Mouse (Mus musculus): ENCODE measurements around the gene Mrpl44. TPM values are rescaled to one million over a fixed set of nuclear protein-coding genes. Genes with fewer than 3 reads are reported as not detected.

Gene Mrpl44
- total RNA-seq (2014; rRNA removed) (24.9 and 34.8 TPM in 2 replicates), polyA plus RNA-seq (2015; fragmentation: Nextera tagmentation; extraction: Ambion mirVana) (36.0 and 36.4 TPM in 2 replicates)

DNA sequence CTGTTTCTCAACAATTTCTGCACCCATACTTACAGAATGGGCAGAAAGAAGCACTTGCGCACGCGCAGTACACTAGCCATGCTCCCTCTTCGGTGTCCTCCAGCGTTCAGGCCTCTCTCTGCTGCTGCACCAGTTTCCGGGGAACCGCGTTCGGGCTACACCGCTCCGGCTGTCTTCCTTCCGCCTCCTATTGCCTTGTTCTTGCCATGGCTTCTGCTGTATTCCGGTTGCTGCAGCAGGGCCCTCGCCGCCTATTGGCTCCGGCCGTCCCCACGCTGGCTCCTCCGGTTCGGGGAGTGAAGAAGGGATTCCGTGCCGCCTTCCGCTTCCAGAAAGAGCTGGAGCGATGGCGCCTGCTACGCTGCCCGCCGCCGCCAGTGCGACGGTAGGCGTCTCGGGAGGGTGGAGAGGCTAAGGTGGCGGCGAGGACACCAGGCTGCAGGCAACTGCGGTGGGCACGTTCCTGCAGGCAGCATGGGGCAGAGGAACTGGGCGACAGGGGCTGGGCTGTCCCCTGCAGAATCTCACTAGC is at the start of gene Mrpl44, which contains the start of gene Wdfy1:
Mrpl44 (plus strand) TSS at position 92 of the 532 bp plus-strand sequence.
Wdfy1 (minus strand) TSS at position 217 of the 532 bp plus-strand sequence.
- H3K27me3 ChIP-seq (ENCODE audit: insufficient read depth, low read length) = no peaks in the 10 kb centered on the region
- peak within 1 kb of the TSS; percentile 89 for H3K27ac ChIP-seq (ENCODE audit: low read depth, low read length)
- peak; percentile 47 for TF ChIP-seq CTCF (IDR thresholded peaks at IDR 0.05)
- peaks cover 11% of the 10 kb centered on the region for H3K36me3 ChIP-seq (ENCODE audit: insufficient read depth, low read length)
- peak within 1 kb of the TSS; percentile 62 for H3K4me2 ChIP-seq (ENCODE audit: low read depth, low read length, poor library complexity, severe bottlenecking)
- peak within 1 kb of the TSS; percentile 95 for H3K9ac ChIP-seq (replicated peaks; ENCODE audit: low read length, poor library complexity, severe bottlenecking)
- no peaks in the 10 kb centered on the region for H3K9me3 ChIP-seq (ENCODE audit: low read length)
- H3K4me1 ChIP-seq (ENCODE audit: insufficient read depth, low read length) = 0 out of 2 replicates have a peak, but pooled peaks cover 2% of the 10 kb centered on the region
- H3K4me3 ChIP-seq (ENCODE audit: low read depth, low read length) = peak within 1 kb of the TSS; percentile 93
- ATAC-seq (ENCODE audit: low FRiP score) (peak; percentile 99), DNase-seq (ENCODE audit: low spot score) (peak; percentile 98)
- 0% methylated on average over 38 of the region's 38 CpGs for WGBS

DNA sequence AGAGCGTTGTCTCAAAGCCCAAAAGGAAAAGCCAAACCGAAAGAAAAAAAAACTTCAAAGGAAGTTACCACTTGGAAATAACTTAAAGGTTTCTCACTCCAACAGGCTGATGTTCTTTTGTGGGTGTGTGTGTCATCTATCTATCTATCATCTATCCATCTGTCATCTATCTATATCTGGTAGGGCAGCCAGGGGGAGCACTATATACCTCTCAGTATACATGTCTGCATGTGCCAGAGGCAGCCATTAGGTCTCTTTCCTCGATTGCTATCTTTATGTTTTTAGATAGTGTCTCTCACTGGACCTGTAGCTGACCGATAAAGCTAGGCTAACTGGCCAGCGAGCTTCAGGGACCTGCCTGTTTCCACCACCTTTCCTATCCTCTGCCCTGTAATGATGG is 41.0 kb upstream of the Mrpl44 start:
- Histone ChIP-seq H3K9ac (replicated peaks; ENCODE audit: low read length, poor library complexity, severe bottlenecking) (no peak overlapping the region), H3K4me1 (ENCODE audit: insufficient read depth, low read length) (no peaks in the 10 kb centered on the region), H3K4me3 (ENCODE audit: low read depth, low read length) (no peak overlapping the region), H3K36me3 (ENCODE audit: insufficient read depth, low read length) (peaks cover 20% of the 10 kb centered on the region), H3K9me3 (ENCODE audit: low read length) (no peaks in the 10 kb centered on the region), H3K27me3 (ENCODE audit: insufficient read depth, low read length) (no peaks in the 10 kb centered on the region), H3K4me2 (ENCODE audit: low read depth, low read length, poor library complexity, severe bottlenecking) (no peak overlapping the region), H3K27ac (ENCODE audit: low read depth, low read length) (no peak overlapping the region)
- WGBS = 89% methylated on average over 5 of the region's 5 CpGs
- ATAC-seq (ENCODE audit: low FRiP score) (no peak), DNase-seq (ENCODE audit: low spot score) (no peak)
- peak; percentile 34 for TF ChIP-seq CTCF (IDR thresholded peaks at IDR 0.05)

DNA sequence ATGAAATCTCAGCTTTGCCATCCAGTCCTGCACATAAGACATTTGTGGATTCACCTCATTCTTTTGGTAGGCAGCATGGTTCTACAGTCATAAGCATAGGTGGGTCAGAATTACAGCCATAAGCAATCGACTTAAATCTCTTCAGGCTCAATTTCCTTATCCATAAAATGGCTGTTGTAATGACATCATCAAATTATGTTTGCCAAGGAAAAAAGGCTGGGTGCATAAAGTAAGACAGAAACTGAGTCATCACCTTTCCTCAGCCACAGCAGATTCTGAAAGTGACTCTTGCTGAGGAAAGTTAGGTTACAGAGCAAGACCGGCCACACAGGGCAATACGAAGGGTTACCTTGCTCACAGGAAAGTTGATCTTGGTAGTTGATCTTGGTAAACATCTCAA is 39.4 kb upstream of the Mrpl44 start:
- TF ChIP-seq CTCF (IDR thresholded peaks at IDR 0.05) = no peak
- no peak overlapping the region for H3K4me3 ChIP-seq (ENCODE audit: low read depth, low read length)
- no peaks in the 10 kb centered on the region for H3K9me3 ChIP-seq (ENCODE audit: low read length)
- no peak overlapping the region for H3K27ac ChIP-seq (ENCODE audit: low read depth, low read length)
- WGBS = 96% methylated on average over 3 of the region's 3 CpGs
- no peak overlapping the region for H3K9ac ChIP-seq (replicated peaks; ENCODE audit: low read length, poor library complexity, severe bottlenecking)
- no peak for ATAC-seq (ENCODE audit: low FRiP score)
- no peaks in the 10 kb centered on the region for H3K27me3 ChIP-seq (ENCODE audit: insufficient read depth, low read length)
- DNase-seq (ENCODE audit: low spot score) = no peak
- H3K4me2 ChIP-seq (ENCODE audit: low read depth, low read length, poor library complexity, severe bottlenecking) = no peak overlapping the region
- no peaks in the 10 kb centered on the region for H3K4me1 ChIP-seq (ENCODE audit: insufficient read depth, low read length)
- H3K36me3 ChIP-seq (ENCODE audit: insufficient read depth, low read length) = peaks cover 18% of the 10 kb centered on the region

DNA sequence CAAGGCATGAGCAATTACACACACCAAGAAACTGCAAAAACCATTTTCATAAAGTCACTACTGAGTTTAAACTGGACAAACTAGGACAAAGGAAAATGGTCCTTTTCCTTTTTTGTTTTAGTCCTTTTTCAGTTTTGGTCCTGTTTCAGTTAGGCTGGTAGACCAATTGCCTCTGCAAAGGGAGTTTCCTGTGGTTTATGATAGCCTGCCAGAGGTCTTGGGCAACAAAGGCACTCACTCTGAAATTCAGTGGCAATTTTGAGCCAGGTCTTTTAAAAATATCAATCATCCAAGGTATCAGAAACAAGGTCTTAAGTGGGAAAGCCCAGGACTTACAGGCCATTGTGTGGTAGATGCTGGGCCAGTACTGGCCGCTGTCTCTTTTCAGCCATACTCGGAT is 36.1 kb upstream of the Mrpl44 start:
- Histone ChIP-seq H3K4me2 (ENCODE audit: low read depth, low read length, poor library complexity, severe bottlenecking) (no peak overlapping the region), H3K9me3 (ENCODE audit: low read length) (no peaks in the 10 kb centered on the region), H3K27me3 (ENCODE audit: insufficient read depth, low read length) (no peaks in the 10 kb centered on the region), H3K9ac (replicated peaks; ENCODE audit: low read length, poor library complexity, severe bottlenecking) (no peak overlapping the region), H3K4me3 (ENCODE audit: low read depth, low read length) (no peak overlapping the region), H3K36me3 (ENCODE audit: insufficient read depth, low read length) (peaks cover 14% of the 10 kb centered on the region; the same call in 1 of the 2 replicates), H3K4me1 (ENCODE audit: insufficient read depth, low read length) (no peaks in the 10 kb centered on the region), H3K27ac (ENCODE audit: low read depth, low read length) (no peak overlapping the region)
- no peak for TF ChIP-seq CTCF (IDR thresholded peaks at IDR 0.05)
- 92% methylated on average over 2 of the region's 2 CpGs for WGBS
- ATAC-seq (ENCODE audit: low FRiP score) = no peak
- no peak for DNase-seq (ENCODE audit: low spot score)

DNA sequence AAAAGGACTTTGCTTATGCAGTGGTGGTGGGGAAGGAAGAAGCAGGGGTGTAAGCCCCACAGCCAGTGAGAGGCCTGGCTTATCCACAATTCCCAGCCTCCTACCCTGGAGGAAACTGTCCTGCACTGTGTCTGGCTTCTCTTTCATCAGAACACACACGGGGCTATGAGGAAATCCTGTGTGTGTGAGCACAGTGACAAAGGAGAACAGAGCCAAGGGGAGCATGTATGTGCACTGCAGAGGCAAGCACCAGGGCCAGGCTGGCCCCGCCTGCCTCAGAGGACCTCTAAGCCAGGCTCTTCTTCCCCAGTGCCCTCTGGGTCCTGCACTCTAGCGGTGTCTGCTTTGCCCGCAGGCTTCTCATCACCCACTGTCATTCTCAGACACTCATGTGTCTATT is 34.8 kb upstream of the Mrpl44 start:
- no peak for ATAC-seq (ENCODE audit: low FRiP score)
- Histone ChIP-seq H3K9ac (replicated peaks; ENCODE audit: low read length, poor library complexity, severe bottlenecking) (no peak overlapping the region), H3K4me1 (ENCODE audit: insufficient read depth, low read length) (no peaks in the 10 kb centered on the region), H3K4me3 (ENCODE audit: low read depth, low read length) (no peak overlapping the region), H3K27ac (ENCODE audit: low read depth, low read length) (0 out of 2 replicates have a peak overlapping the region, but pooled peaks have one; percentile 38), H3K4me2 (ENCODE audit: low read depth, low read length, poor library complexity, severe bottlenecking) (no peak overlapping the region), H3K36me3 (ENCODE audit: insufficient read depth, low read length) (peaks cover 14% of the 10 kb centered on the region; the same call in 1 of the 2 replicates), H3K27me3 (ENCODE audit: insufficient read depth, low read length) (no peaks in the 10 kb centered on the region), H3K9me3 (ENCODE audit: low read length) (no peaks in the 10 kb centered on the region)
- WGBS = 77% methylated on average over 4 of the region's 4 CpGs
- TF ChIP-seq CTCF (IDR thresholded peaks at IDR 0.05) = no peak
- DNase-seq (ENCODE audit: low spot score) = no peak

DNA sequence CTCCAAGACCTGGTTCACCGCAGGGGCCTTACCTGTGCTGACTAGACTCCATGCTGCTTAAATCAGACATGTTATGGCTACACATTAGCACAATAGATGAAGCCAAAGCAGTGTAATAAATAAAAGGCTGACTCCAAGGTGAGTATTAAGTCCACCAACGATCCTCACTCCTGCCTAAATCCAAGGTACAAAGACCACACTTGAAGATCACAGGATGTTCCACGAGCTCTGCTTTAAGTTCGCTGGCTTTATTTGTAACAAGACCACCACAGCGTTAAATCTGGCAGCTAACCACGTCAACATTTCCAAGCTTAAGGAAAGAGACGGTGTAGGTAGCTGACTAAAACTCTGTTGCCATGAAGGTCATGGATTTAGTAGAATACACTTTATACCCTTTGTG is 32.9 kb upstream of the Mrpl44 start:
- ATAC-seq (ENCODE audit: low FRiP score) = no peak
- peaks cover 13% of the 10 kb centered on the region; the same call in 1 of the 2 replicates for H3K36me3 ChIP-seq (ENCODE audit: insufficient read depth, low read length)
- no peaks in the 10 kb centered on the region for H3K9me3 ChIP-seq (ENCODE audit: low read length)
- H3K4me2 ChIP-seq (ENCODE audit: low read depth, low read length, poor library complexity, severe bottlenecking) = no peak overlapping the region
- H3K4me3 ChIP-seq (ENCODE audit: low read depth, low read length) = no peak overlapping the region
- no peak for TF ChIP-seq CTCF (IDR thresholded peaks at IDR 0.05)
- H3K9ac ChIP-seq (replicated peaks; ENCODE audit: low read length, poor library complexity, severe bottlenecking) = no peak overlapping the region
- 88% methylated on average over 7 of the region's 7 CpGs for WGBS
- no peak for DNase-seq (ENCODE audit: low spot score)
- no peaks in the 10 kb centered on the region for H3K4me1 ChIP-seq (ENCODE audit: insufficient read depth, low read length)
- H3K27ac ChIP-seq (ENCODE audit: low read depth, low read length) = no peak overlapping the region
- no peaks in the 10 kb centered on the region for H3K27me3 ChIP-seq (ENCODE audit: insufficient read depth, low read length)

All from midbrain, postnatal 0 days (tissue).